Mouse (Mus musculus): Measurements from ENCODE around the gene Cenpv. TPM values are rescaled to one million over a fixed set of nuclear protein-coding genes. Genes with fewer than 3 reads are reported as not detected.

Gene Cenpv
- polyA plus RNA-seq, 1 experiment, result 11.1 TPM

GRCm38 (mm10) chr11:62507683-62508082 lies 31.4 kb downstream of the Cenpv start:
- no peaks in the 10 kb centered on the region for H3K79me2 ChIP-seq (ENCODE audit: control insufficient read depth, insufficient read depth)
- H3K4me2 ChIP-seq (ENCODE audit: low read depth), result no peak overlapping the region
- H3K36me3 ChIP-seq (ENCODE audit: control insufficient read depth, insufficient read depth), result no peaks in the 10 kb centered on the region
- no peak overlapping the region for H3ac ChIP-seq (ENCODE audit: control insufficient read depth, insufficient read length)
- H3K4me3 ChIP-seq, result no peak overlapping the region
- H3K27me3 ChIP-seq (ENCODE audit: control insufficient read depth, insufficient read depth, insufficient read length), result no peaks in the 10 kb centered on the region
- TF ChIP-seq MYOD1 (IDR thresholded peaks at IDR 0.05; ENCODE audit: control insufficient read depth in 1 of 3, insufficient read length in 2 of 3, low read depth in 2 of 3) (no peak), TCF3 (IDR thresholded peaks at IDR 0.05; ENCODE audit: insufficient read length, low read depth) (no peak), USF1 (IDR thresholded peaks at IDR 0.05; ENCODE audit: low read depth) (no peak), TCF12 (IDR thresholded peaks at IDR 0.05; ENCODE audit: insufficient read depth, poor library complexity, severe bottlenecking) (no peak), MAX (IDR thresholded peaks at IDR 0.05; ENCODE audit: low read depth) (no peak), REST (IDR thresholded peaks at IDR 0.05; ENCODE audit: insufficient read depth, insufficient read length) (no peak), SRF (IDR thresholded peaks at IDR 0.05; ENCODE audit: control insufficient read depth, insufficient read length, low read depth) (no peak), E2F4 (IDR thresholded peaks at IDR 0.05; ENCODE audit: insufficient read depth) (no peak), POLR2AphosphoS2 (IDR thresholded peaks at IDR 0.05; ENCODE audit: insufficient read length, low read depth) (no peak), CEBPB (IDR thresholded peaks at IDR 0.05; ENCODE audit: insufficient read depth, poor library complexity, severe bottlenecking) (no peak), MYOG (IDR thresholded peaks at IDR 0.05; ENCODE audit: control insufficient read depth in 1 of 3, insufficient read depth in 1 of 3, insufficient read length in 2 of 3, low read depth in 2 of 3) (no peak), POLR2A (IDR thresholded peaks at IDR 0.05; ENCODE audit: insufficient read length, low read depth) (no peak)

GRCm38 (mm10) chr11:62500529-62500928 lies 38.5 kb downstream of the Cenpv start:
- Histone ChIP-seq H3K4me3 (no peak overlapping the region), H3K4me2 (ENCODE audit: low read depth) (no peak overlapping the region), H3ac (ENCODE audit: control insufficient read depth, insufficient read length) (no peak overlapping the region), H3K36me3 (ENCODE audit: control insufficient read depth, insufficient read depth) (no peaks in the 10 kb centered on the region), H3K27me3 (ENCODE audit: control insufficient read depth, insufficient read depth, insufficient read length) (no peaks in the 10 kb centered on the region), H3K79me2 (ENCODE audit: control insufficient read depth, insufficient read depth) (no peaks in the 10 kb centered on the region)
- no peak for TF ChIP-seq TCF3 (IDR thresholded peaks at IDR 0.05; ENCODE audit: insufficient read length, low read depth)
- TF ChIP-seq POLR2A (IDR thresholded peaks at IDR 0.05; ENCODE audit: insufficient read length, low read depth), result no peak
- TF ChIP-seq MYOD1 (IDR thresholded peaks at IDR 0.05; ENCODE audit: control insufficient read depth in 1 of 3, insufficient read length in 2 of 3, low read depth in 2 of 3), result no peak
- TF ChIP-seq E2F4 (IDR thresholded peaks at IDR 0.05; ENCODE audit: insufficient read depth), result no peak
- no peak for TF ChIP-seq TCF12 (IDR thresholded peaks at IDR 0.05; ENCODE audit: insufficient read depth, poor library complexity, severe bottlenecking)
- TF ChIP-seq MAX (IDR thresholded peaks at IDR 0.05; ENCODE audit: low read depth), result no peak
- TF ChIP-seq SRF (IDR thresholded peaks at IDR 0.05; ENCODE audit: control insufficient read depth, insufficient read length, low read depth), result no peak
- no peak for TF ChIP-seq POLR2AphosphoS2 (IDR thresholded peaks at IDR 0.05; ENCODE audit: insufficient read length, low read depth)
- no peak for TF ChIP-seq CEBPB (IDR thresholded peaks at IDR 0.05; ENCODE audit: insufficient read depth, poor library complexity, severe bottlenecking)
- no peak for TF ChIP-seq USF1 (IDR thresholded peaks at IDR 0.05; ENCODE audit: low read depth)
- TF ChIP-seq MYOG (IDR thresholded peaks at IDR 0.05; ENCODE audit: control insufficient read depth in 1 of 3, insufficient read depth in 1 of 3, insufficient read length in 2 of 3, low read depth in 2 of 3), result no peak
- TF ChIP-seq REST (IDR thresholded peaks at IDR 0.05; ENCODE audit: insufficient read depth, insufficient read length), result no peak

GRCm38 (mm10) chr11:62498802-62499201 lies 40.3 kb downstream of the Cenpv start:
- no peak overlapping the region for H3K4me2 ChIP-seq (ENCODE audit: low read depth)
- no peaks in the 10 kb centered on the region for H3K79me2 ChIP-seq (ENCODE audit: control insufficient read depth, insufficient read depth)
- no peak overlapping the region for H3ac ChIP-seq (ENCODE audit: control insufficient read depth, insufficient read length)
- H3K27me3 ChIP-seq (ENCODE audit: control insufficient read depth, insufficient read depth, insufficient read length), result no peaks in the 10 kb centered on the region
- no peaks in the 10 kb centered on the region for H3K36me3 ChIP-seq (ENCODE audit: control insufficient read depth, insufficient read depth)
- H3K4me3 ChIP-seq, result no peak overlapping the region
- TF ChIP-seq CEBPB (IDR thresholded peaks at IDR 0.05; ENCODE audit: insufficient read depth, poor library complexity, severe bottlenecking) (no peak), POLR2A (IDR thresholded peaks at IDR 0.05; ENCODE audit: insufficient read length, low read depth) (no peak), USF1 (IDR thresholded peaks at IDR 0.05; ENCODE audit: low read depth) (no peak)

GRCm38 (mm10) chr11:62497181-62497580 lies 41.9 kb downstream of the Cenpv start:
- Histone ChIP-seq H3K27me3 (ENCODE audit: control insufficient read depth, insufficient read depth, insufficient read length) (no peaks in the 10 kb centered on the region), H3K36me3 (ENCODE audit: control insufficient read depth, insufficient read depth) (no peaks in the 10 kb centered on the region), H3K79me2 (ENCODE audit: control insufficient read depth, insufficient read depth) (no peaks in the 10 kb centered on the region), H3ac (ENCODE audit: control insufficient read depth, insufficient read length) (no peak overlapping the region), H3K4me2 (ENCODE audit: low read depth) (no peak overlapping the region), H3K4me3 (no peak overlapping the region)
- TF ChIP-seq MAX (IDR thresholded peaks at IDR 0.05; ENCODE audit: low read depth) (no peak), USF1 (IDR thresholded peaks at IDR 0.05; ENCODE audit: low read depth) (no peak), POLR2A (IDR thresholded peaks at IDR 0.05; ENCODE audit: insufficient read length, low read depth) (no peak), MYOG (IDR thresholded peaks at IDR 0.05; ENCODE audit: control insufficient read depth in 1 of 3, insufficient read depth in 1 of 3, insufficient read length in 2 of 3, low read depth in 2 of 3) (no peak), REST (IDR thresholded peaks at IDR 0.05; ENCODE audit: insufficient read depth, insufficient read length) (no peak), CEBPB (IDR thresholded peaks at IDR 0.05; ENCODE audit: insufficient read depth, poor library complexity, severe bottlenecking) (no peak)

- H3K4me3 ChIP-seq, result no peak overlapping the region
Measured at GRCm38 (mm10) chr11:62496151-62496715, 42.8 kb downstream of the Cenpv start.

More at GRCm38 (mm10) chr11:62496151-62496715, 42.8 kb downstream of the Cenpv start:
- TF ChIP-seq MYOD1 (IDR thresholded peaks at IDR 0.05; ENCODE audit: control insufficient read depth in 1 of 3, insufficient read length in 2 of 3, low read depth in 2 of 3) (no peak), POLR2AphosphoS2 (IDR thresholded peaks at IDR 0.05; ENCODE audit: insufficient read length, low read depth) (no peak), TCF3 (IDR thresholded peaks at IDR 0.05; ENCODE audit: insufficient read length, low read depth) (no peak), SRF (IDR thresholded peaks at IDR 0.05; ENCODE audit: control insufficient read depth, insufficient read length, low read depth) (no peak), CEBPB (IDR thresholded peaks at IDR 0.05; ENCODE audit: insufficient read depth, poor library complexity, severe bottlenecking) (no peak), MAX (IDR thresholded peaks at IDR 0.05; ENCODE audit: low read depth) (no peak), USF1 (IDR thresholded peaks at IDR 0.05; ENCODE audit: low read depth) (no peak), TCF12 (IDR thresholded peaks at IDR 0.05; ENCODE audit: insufficient read depth, poor library complexity, severe bottlenecking) (no peak)
- H3K4me2 ChIP-seq (ENCODE audit: low read depth), result no peak overlapping the region
- H3K27me3 ChIP-seq (ENCODE audit: control insufficient read depth, insufficient read depth, insufficient read length), result no peaks in the 10 kb centered on the region
- no peak overlapping the region for H3ac ChIP-seq (ENCODE audit: control insufficient read depth, insufficient read length)
- H3K36me3 ChIP-seq (ENCODE audit: control insufficient read depth, insufficient read depth), result no peaks in the 10 kb centered on the region
- no peaks in the 10 kb centered on the region for H3K79me2 ChIP-seq (ENCODE audit: control insufficient read depth, insufficient read depth)
